Mouse (Mus musculus) megakaryocyte-erythroid progenitor cell, adult 5-6 weeks (primary cell): Measurements from ENCODE around the gene Blmh. TPM values are rescaled to one million over a fixed set of nuclear protein-coding genes. Genes with fewer than 3 reads are reported as not detected.

Source experiments
- ATAC-seq: replicated peaks from 2 replicates; pipeline ENCODE4 v1.8.0; 2016; ENCODE audit warnings: mild to moderate bottlenecking, inconsistent platforms; ENCODE audit not compliant: severe bottlenecking, poor library complexity, low FRiP score, low TSS enrichment
- total RNA-seq, 2 experiments: library from RNA; stranded (forward) in 1 of 2; stranded (reverse) in 1 of 2; fragments of 200-1000, 215-1000 nt in 1 of 2; fragments of >200 nt in 1 of 2; fragmentation: Nextera tagmentation in 1 of 2; gene quantifications; 2 replicates each; pipeline ENCODE4 v1.2.3; 2014 to 2017

The Blmh gene
- total RNA-seq (2014; fragmentation: Nextera tagmentation) (59.7 and 60.5 TPM in 2 replicates), total RNA-seq (2017) (178 and 200 TPM in 2 replicates)

GRCm38 (mm10) chr11:76924759-76925236 lies at the start of gene Blmh:
Gene Blmh, plus strand, starts transcription at chr11:76924809.
- ATAC-seq = no peak

DNA sequence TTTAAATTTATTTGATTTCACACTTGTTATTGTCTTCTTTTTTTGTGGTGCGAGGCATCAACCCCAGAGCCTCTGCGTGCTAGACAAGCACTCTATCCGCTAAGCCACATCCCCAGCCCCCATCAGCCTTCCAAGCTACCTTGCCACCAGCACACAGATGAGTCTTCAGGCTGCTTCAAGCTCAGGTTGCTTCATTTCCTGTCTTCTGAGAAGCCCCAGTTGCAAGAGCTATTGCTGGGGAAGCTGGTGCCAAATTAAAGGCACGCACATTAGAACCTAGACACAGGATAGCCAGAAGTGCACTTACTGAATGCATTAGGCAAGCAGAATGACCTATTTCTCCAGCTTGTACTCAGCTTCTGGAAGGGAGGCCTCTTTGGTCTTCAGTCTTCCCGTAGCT lies 44.8 kb upstream of the Blmh start:
- no peak for ATAC-seq

- ATAC-seq = no peak
These were observed 40.2 kb upstream of the Blmh start for GRCm38 (mm10) chr11:76884451-76884850.

- no peak for ATAC-seq
These were observed 35.1 kb upstream of the Blmh start for GRCm38 (mm10) chr11:76889339-76890164.

DNA sequence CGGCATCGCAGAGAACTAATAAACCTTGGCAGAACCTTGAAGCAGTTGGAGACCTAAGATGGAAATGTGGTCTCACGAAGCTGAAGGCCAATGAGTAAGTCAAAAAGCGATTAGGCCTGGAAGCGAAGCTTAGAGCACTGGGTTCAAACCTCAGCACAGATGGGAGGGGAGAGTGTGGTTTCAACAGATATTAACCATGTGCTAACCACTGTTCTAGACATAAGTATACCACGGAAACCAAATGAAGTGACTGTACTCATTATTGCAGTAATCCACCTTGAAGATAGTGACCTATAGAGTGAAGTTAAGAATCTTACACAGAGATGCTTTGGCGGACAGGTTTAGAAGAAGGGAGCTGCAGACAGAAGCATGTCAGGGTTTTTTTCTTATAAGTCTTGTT lies 33.4 kb upstream of the Blmh start:
- no peak for ATAC-seq

DNA sequence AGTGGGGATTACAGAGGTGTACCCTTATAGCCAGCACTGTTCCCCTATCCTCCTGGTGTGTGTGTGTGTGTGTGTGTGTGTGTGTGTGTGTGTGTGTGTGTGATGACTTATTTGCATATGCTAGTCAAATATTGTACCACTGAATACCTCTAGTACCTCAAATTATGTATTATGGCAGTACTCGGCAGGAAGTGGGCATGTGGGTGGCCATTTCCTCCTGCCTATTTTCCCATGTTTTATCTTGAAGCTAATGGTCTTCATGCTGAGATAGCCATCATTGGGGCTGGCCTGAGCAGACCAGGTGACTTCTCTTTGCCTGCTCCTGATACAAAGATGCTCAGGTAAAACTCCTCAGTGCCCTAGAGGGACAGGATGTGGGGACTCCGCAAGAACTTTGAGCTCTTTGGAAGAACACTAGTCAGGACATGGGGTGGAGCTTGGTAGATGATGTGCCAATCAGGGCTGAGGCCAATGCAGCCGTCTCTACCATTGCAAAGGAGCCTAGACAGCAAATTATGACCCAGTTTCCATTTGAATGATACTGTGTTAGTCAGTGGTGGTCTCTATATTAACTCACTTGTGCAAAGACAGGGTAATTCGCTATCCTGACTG lies 32.8 kb upstream of the Blmh start:
- ATAC-seq = no peak

DNA sequence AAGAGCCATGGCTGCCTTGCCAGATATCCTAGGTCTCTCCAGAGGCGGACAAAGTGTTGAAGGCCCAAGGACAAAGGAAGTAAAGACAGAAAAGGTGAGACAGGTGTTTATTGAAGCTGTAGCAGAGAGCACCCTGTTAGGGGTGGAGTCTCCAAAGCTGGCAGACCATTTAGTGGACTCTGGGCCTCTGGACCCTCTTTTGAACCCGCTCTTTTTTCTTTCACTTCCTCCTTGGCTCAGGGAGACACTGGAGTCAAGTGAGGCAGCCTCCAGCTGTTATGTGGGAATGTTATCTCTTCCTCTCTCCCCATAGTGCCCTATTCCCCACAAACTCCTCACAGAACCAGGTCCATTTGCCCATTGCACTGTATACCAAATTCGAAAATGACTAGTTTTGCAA lies 31.6 kb upstream of the Blmh start:
- no peak for ATAC-seq

DNA sequence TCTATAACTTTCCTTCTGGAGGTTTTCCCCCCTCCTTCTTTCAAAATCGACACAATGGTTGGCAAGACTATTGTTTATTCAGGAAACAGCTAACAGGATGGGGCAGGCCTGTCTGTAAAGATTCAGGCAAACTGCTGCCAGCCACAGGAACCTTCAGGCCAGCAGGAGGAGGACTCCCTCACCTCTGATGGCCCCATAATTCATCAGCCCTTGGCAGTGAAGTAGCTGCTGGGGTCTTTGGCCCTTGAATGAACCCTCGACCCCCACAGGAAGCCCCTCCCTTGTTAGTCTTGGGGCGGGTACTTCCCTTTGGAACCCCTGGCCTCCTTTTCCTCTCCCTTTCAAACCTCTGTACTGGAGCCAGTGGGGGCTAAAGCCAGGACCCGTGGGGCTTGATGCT lies 31.0 kb upstream of the Blmh start:
- no peak for ATAC-seq

DNA sequence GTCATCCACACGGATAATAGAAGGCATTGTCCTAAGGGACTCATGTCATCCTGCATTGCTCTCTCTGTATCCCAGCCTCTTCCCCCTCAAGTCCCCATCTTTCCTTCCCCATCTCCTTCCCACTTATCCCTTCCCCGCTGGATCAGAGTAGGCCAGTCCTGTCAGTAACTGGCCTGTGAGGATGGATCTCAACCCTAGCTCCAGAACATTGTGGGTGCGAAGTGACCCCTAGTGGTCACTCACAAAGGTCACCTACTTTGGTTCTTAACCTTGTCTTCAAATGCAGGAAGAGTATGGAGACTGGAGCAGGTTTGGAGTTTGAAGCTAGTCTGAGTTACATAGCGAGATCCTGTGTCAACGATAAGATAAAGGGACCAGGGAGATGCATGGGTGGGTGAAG lies 30.4 kb upstream of the Blmh start:
- ATAC-seq = peak; percentile 76

DNA sequence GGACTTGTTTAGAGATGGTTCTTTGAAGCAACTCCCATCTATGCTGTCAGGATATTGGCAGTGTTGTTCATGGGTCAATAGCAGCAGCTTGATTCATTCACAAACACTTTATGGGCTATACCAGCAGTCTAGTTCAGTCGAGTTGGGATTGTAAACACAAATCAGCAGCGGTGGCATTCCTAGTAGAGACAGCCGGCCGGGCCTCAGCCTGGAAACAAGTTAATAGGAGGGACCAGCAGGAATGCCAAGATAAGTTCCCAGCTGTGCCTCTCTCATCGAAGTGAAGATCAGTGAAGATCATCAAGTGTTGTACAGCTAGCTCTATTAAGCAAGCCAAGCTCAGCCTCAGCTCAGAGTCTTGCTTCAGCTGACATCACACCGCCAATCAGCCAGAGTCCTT lies 28.2 kb upstream of the Blmh start:
- no peak for ATAC-seq

DNA sequence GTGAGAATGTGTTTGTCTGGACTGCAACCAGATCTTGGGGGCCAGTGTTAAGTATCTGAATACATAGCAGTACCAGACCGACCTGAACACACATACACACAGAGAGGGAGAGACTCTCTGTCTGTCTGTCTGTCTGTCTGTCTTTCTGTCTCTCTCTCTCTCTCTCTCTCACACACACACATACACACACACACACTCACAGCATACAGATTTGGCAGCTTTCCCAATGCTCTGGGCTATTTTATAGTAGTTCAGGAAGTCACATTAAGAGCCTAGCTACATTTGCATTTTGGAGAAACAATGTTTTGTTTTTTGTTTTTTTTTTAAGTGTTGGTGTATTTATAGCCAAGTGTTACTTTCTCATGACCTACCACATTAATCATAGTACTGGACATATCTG lies 27.5 kb upstream of the Blmh start:
- ATAC-seq = no peak

DNA sequence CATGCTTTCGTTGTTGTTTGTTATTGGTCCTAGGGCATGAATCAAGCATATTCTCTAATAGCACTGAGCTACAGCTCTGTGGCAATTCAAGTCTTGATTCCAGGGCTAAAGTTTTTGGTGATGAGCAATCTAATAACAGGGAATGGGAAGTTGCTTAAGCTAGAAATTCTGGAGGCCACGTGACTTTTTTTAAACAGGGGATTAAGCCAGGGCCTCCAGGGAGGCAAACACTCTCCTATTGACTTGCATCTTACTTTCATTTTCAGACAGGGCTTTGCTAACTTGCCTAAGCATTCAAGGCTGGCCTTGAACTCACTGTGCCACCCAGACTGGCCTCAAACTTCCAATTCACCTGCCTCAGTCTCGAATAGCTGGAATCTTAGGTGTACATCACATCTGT lies 26.7 kb upstream of the Blmh start:
- no peak for ATAC-seq

- no peak for ATAC-seq
These were observed 25.9 kb upstream of the Blmh start for GRCm38 (mm10) chr11:76898751-76899150.

GRCm38 (mm10) chr11:76899758-76900738 lies 24.6 kb upstream of the Blmh start:
- peak; percentile 59; the same call in 1 of the 2 replicates for ATAC-seq

GRCm38 (mm10) chr11:76901579-76902361 lies 22.8 kb upstream of the Blmh start, which contains the start of gene Tmigd1:
Gene Tmigd1, plus strand, starts transcription at chr11:76902159.
- ATAC-seq = no peak

DNA sequence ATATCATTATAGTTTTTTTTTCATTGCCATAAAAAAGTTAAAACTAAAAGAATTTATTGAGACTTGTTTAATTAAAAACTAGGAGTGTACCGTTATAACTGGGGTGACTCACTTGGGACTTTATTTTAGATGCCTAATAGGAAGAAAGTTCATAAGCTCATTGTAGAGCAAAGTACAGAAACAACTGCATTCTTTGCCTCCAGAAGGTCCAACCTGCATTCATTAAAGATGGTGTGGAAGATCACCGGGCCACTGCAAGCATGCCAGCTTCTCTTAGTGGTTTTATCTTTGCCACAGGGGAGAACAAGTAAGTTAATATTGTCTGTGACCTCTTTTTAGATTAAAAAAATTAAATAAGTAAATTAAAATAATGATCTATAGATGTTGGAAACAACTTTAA lies 20.3 kb upstream of the Blmh start:
- ATAC-seq = no peak

- no peak for ATAC-seq
These were observed 16.0 kb upstream of the Blmh start for GRCm38 (mm10) chr11:76908651-76909050.

DNA sequence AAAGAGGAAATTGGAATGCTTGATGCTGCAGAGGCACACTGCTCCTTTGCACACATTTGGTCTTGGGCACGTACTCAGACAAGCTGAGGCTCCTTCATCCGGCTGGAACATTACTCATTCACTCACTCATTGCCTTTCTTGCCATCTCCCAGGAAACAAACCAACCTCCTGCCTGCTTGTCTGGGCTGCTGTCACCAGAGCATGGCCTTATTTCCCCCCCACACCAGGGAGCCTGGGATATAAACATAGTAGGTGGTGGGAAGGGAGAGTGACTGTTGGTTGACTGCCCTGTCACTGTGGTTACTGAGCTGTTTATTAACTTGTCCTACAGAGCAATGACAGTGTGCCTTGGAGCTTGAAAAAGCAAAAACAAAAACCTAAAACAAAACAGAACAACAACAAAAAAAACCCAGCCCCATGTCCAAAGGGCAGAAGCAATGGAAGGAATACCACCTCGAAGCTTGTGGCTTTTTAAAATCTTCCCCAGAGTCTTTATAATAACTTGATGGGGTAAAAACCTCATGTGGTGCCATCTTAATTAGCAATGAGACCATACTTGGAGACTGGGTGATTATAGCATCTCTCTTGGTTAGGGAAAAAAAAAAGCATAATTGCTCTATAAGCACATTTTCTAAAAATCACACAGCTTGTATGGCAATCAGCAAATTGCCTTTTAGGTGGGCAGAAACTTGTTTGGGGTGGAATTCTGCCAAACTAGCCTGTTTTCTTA lies 13.1 kb upstream of the Blmh start:
- no peak for ATAC-seq
